In genomic region chr2:120113476-120113875, GRCm38 (mm10) we compare ENCODE assay signal across 20 mouse cellular contexts. TPM values are rescaled to one million over a fixed set of nuclear protein-coding genes. Genes with fewer than 3 reads are reported as not detected.
A peak's percentile ranks its signal among the peaks of the same experiment; 100 is the strongest.
DNase-seq lines count a peak whose midpoint lies in the region; ATAC-seq and TF ChIP-seq lines count a peak whose summit lies in the region.
"Had no signal": no experiment of that assay in that cellular context is flagged by ENCODE, and none has a peak within 500 bp of the region (broad histone marks: within the 10 kb centered on the region; RNA-seq: fewer than 3 reads in every experiment).

No protein-coding gene starts in this region.

- 74% methylated on average over 6 of the region's 6 CpGs for WGBS in kidney, adult 2 months
- WGBS in kidney, embryonic 14.5 days: 82% methylated on average over 6 of the region's 6 CpGs

- H3K9ac ChIP-seq in kidney, embryonic 14.5 days (ENCODE audit: low read depth, low read length): no peak overlapping the region
- H3K9ac ChIP-seq: forebrain, embryonic 15.5 days had no signal

- no peaks in the 10 kb centered on the region for H3K9me3 ChIP-seq in kidney, embryonic 14.5 days (ENCODE audit: control insufficient read depth, low read length)
- H3K9me3 ChIP-seq: forebrain, embryonic 15.5 days; limb, embryonic 10.5 days had no signal

- H3K27me3 ChIP-seq in kidney, adult 2 months (replicated peaks; ENCODE audit: control insufficient read depth, insufficient read depth, low read length): no peaks in the 10 kb centered on the region
- H3K27me3 ChIP-seq in kidney, embryonic 14.5 days (ENCODE audit: control insufficient read depth, insufficient read depth, low read length): no peaks in the 10 kb centered on the region
- H3K27me3 ChIP-seq: forebrain, embryonic 15.5 days had no signal

- no peak for TF ChIP-seq CTCF in kidney, adult 2 months (conservative IDR thresholded peaks at IDR 0.05; ENCODE audit: insufficient read depth, insufficient read length, low read depth, low read length)

- H3K27ac ChIP-seq in kidney, adult 2 months (ENCODE audit: insufficient read depth, low read depth, low read length): peak overlapping the region; percentile 24; the same call in 1 of the 2 replicates
- no peak overlapping the region for H3K27ac ChIP-seq in kidney, embryonic 14.5 days (ENCODE audit: low read depth, low read length)
- H3K27ac ChIP-seq: forebrain, embryonic 15.5 days; layer of hippocampus, adult 2 months; limb, embryonic 10.5 days had no signal

- no peak for ATAC-seq in kidney, embryonic 14.5 days (ENCODE audit: low FRiP score, low TSS enrichment)
- ATAC-seq in activated CD4-positive, CD25-positive, alpha-beta regulatory T cell, adult 4 months: no peak
- ATAC-seq: CD4-positive, CD25-positive, alpha-beta regulatory T cell, adult 4 months; forebrain, embryonic 15.5 days had no signal

- no peak for TF ChIP-seq POLR2A in kidney, adult 2 months (IDR thresholded peaks at IDR 0.05; ENCODE audit: low read depth, low read length)

- no peak overlapping the region for H3K4me3 ChIP-seq in kidney, adult 2 months (ENCODE audit: insufficient read depth, low read depth, low read length)
- no peak overlapping the region for H3K4me3 ChIP-seq in kidney, embryonic 14.5 days (ENCODE audit: low read length)
- H3K4me3 ChIP-seq: forebrain, embryonic 15.5 days; layer of hippocampus, adult 2 months; limb, embryonic 10.5 days had no signal

- H3K4me2 ChIP-seq in kidney, embryonic 14.5 days (replicated peaks; ENCODE audit: low read depth, low read length): no peak overlapping the region
- H3K4me2 ChIP-seq: forebrain, embryonic 15.5 days; liver, embryonic 11.5 days had no signal

- DNase-seq in gastrocnemius, postnatal 25 days: peak; percentile 25
- DNase-seq in gastrocnemius, adult 18-20 months (ENCODE audit: low spot score): no peak
- no peak for DNase-seq in kidney, adult 2 months
- peak; percentile 55 for DNase-seq in lung, postnatal 14 days
- no peak for DNase-seq in layer of hippocampus, postnatal 36 days
- DNase-seq: adrenal gland, postnatal 25 days; cerebellum, adult 18-20 months; cerebellum, postnatal 25 days; embryo, embryonic 11 days; kidney, adult 18-20 months; kidney, postnatal 14 days; retina, postnatal 1 day; thymus, postnatal 25 days had no signal

- no peaks in the 10 kb centered on the region for H3K4me1 ChIP-seq in kidney, adult 2 months (ENCODE audit: control insufficient read depth, insufficient read depth, low read length)
- no peaks in the 10 kb centered on the region for H3K4me1 ChIP-seq in kidney, embryonic 14.5 days (ENCODE audit: control insufficient read depth, insufficient read depth, low read length)
- H3K4me1 ChIP-seq: limb, embryonic 10.5 days had no signal

- no peaks in the 10 kb centered on the region for H3K36me3 ChIP-seq in kidney, adult 2 months (ENCODE audit: control insufficient read depth, insufficient read depth, low read length)
- no peaks in the 10 kb centered on the region for H3K36me3 ChIP-seq in kidney, embryonic 14.5 days (ENCODE audit: control insufficient read depth, insufficient read depth, low read length)
- H3K36me3 ChIP-seq: forebrain, embryonic 15.5 days; limb, embryonic 10.5 days had no signal

RNA-seq across cellular contexts. Expression of gene Ehd4, which starts 40.9 kb away (rescaled TPM):
- total RNA-seq in gastrocnemius, postnatal 25 days (2021): 10 to 100 TPM; 36.0 to 56.6 TPM
- total RNA-seq in gastrocnemius, adult 18-20 months (2021): 10 to 100 TPM; 27.1 to 31.2 TPM
- 36.5 and 38.2 TPM in 2 replicates for polyA plus RNA-seq in kidney, adult 2 months (2012; rRNA removed)
- polyA plus RNA-seq in kidney, embryonic 14.5 days (2014; fragmentation: Nextera tagmentation; extraction: Ambion mirVana): 20.1 and 31.8 TPM in 2 replicates
- total RNA-seq in layer of hippocampus, postnatal 36 days (2021): 1 to 10 TPM; 7.6 to 7.7 TPM
- polyA plus RNA-seq in activated CD4-positive, CD25-positive, alpha-beta regulatory T cell, adult 4 months (2017; shearing (Covaris generic)): 1 to 10 TPM; 7.2 to 9.1 TPM

Comparison
In these comparisons a context has a peak if more than half of its experiments do, and no peak if none do; other contexts are left out.
1. DNase-seq: peak in gastrocnemius, postnatal 25 days (single experiment) and lung, postnatal 14 days (single experiment); none in gastrocnemius, adult 18-20 months (single experiment), kidney, adult 2 months (single experiment) and layer of hippocampus, postnatal 36 days (0 of 2).